Mouse (Mus musculus) embryonic facial prominence, embryonic 10.5 days (tissue): ENCODE results near the gene Ankrd36. TPM values are rescaled to one million over a fixed set of nuclear protein-coding genes. Genes with fewer than 3 reads are reported as not detected.

Source experiments
- DNase-seq: peaks from one replicate; pipeline ENCODE4 v3.0.0-alpha.2; 2017; ENCODE audit warnings: low spot score
- H3K27ac ChIP-seq: fragments of 300-500 bp; sonication (generic); replicated peaks from 2 replicates; pipeline ENCODE4 v1.5.1; 2016; ENCODE audit warnings: mild to moderate bottlenecking
- H3K27me3 ChIP-seq: fragments of 300-500 bp; sonication (generic); replicated peaks from 2 replicates; pipeline ENCODE4 v1.6.1; 2016; ENCODE audit warnings: low read depth, mild to moderate bottlenecking; ENCODE audit not compliant: poor library complexity, severe bottlenecking
- H3K36me3 ChIP-seq: fragments of 300-500 bp; sonication (generic); replicated peaks from 2 replicates; pipeline ENCODE4 v1.6.1; 2016; ENCODE audit warnings: mild to moderate bottlenecking, moderate library complexity
- H3K4me1 ChIP-seq: fragments of 300-500 bp; sonication (generic); 2 replicates; pipeline ENCODE4 v1.6.1; 2016
- H3K4me3 ChIP-seq: fragments of 300-500 bp; sonication (generic); 2 replicates; pipeline ENCODE4 v1.5.1; 2016; ENCODE audit warnings: mild to moderate bottlenecking, moderate library complexity
- H3K9me3 ChIP-seq: fragments of 300-500 bp; sonication (generic); 2 replicates; pipeline ENCODE4 v1.6.1; 2016; ENCODE audit warnings: mild to moderate bottlenecking
- WGBS: fragments of 180-500 bp; shearing (Covaris S2); methylation state at CpG from one replicate; pipeline ENCODE4 v1.1.7; 2016; 5-methylcytosine and 5-hydroxymethylcytosine counted together
- polyA plus RNA-seq: library from polyadenylated mRNA; unstranded; fragments of >200 nt; fragmentation: Nextera tagmentation; extraction: Ambion mirVana; gene quantifications from 2 replicates; pipeline ENCODE4 v1.2.1, GENCODE M21; 2016

The Ankrd36 gene
- not detected in 2 replicates for polyA plus RNA-seq

- no peak within 1 kb of the TSS for H3K4me3 ChIP-seq
- H3K9me3 ChIP-seq = no peaks in the 10 kb centered on the region
- no peaks in the 10 kb centered on the region for H3K27me3 ChIP-seq
- no peak for DNase-seq
- no peaks in the 10 kb centered on the region for H3K36me3 ChIP-seq
- no peaks in the 10 kb centered on the region for H3K4me1 ChIP-seq
- H3K27ac ChIP-seq = no peak within 1 kb of the TSS
- 87% methylated on average over 12 of the region's 12 CpGs for WGBS
These were observed at the start of gene Ankrd36 for GRCm38 (mm10) chr11:5569474-5569873. Gene Ankrd36, plus strand, starts transcription at chr11:5569684.

GRCm38 (mm10) chr11:5520412-5521265 is 48.8 kb upstream of the Ankrd36 start, which contains the start of gene Xbp1:
Gene Xbp1, plus strand, starts transcription at chr11:5520659.
- under 1% methylated on average over 72 of the region's 72 CpGs for WGBS

GRCm38 (mm10) chr11:5521266-5521515 is 48.3 kb upstream of the Ankrd36 start:
- Histone ChIP-seq H3K4me1 (peaks cover 32% of the 10 kb centered on the region), H3K4me3 (peak overlapping the region; percentile 94), H3K9me3 (no peaks in the 10 kb centered on the region), H3K27ac (peak overlapping the region; percentile 98), H3K36me3 (peaks cover 40% of the 10 kb centered on the region), H3K27me3 (no peaks in the 10 kb centered on the region)
- WGBS = under 1% methylated on average over 13 of the region's 13 CpGs
- DNase-seq = no peak

More at GRCm38 (mm10) chr11:5520412-5521265, 48.8 kb upstream of the Ankrd36 start, which contains the start of gene Xbp1:
- peaks cover 32% of the 10 kb centered on the region for H3K4me1 ChIP-seq
- peak within 1 kb of the TSS; percentile 94 for H3K4me3 ChIP-seq
- peak; percentile 98 for DNase-seq
- peak within 1 kb of the TSS; percentile 98 for H3K27ac ChIP-seq
- no peaks in the 10 kb centered on the region for H3K27me3 ChIP-seq
- no peaks in the 10 kb centered on the region for H3K9me3 ChIP-seq
- H3K36me3 ChIP-seq = peaks cover 35% of the 10 kb centered on the region

GRCm38 (mm10) chr11:5521516-5522291 is 47.8 kb upstream of the Ankrd36 start:
- Histone ChIP-seq H3K4me1 (peaks cover 32% of the 10 kb centered on the region), H3K36me3 (peaks cover 45% of the 10 kb centered on the region)

GRCm38 (mm10) chr11:5522798-5523415 is 46.6 kb upstream of the Ankrd36 start:
- peaks cover 32% of the 10 kb centered on the region for H3K4me1 ChIP-seq
- H3K27ac ChIP-seq = no peak overlapping the region
- no peaks in the 10 kb centered on the region for H3K27me3 ChIP-seq
- no peaks in the 10 kb centered on the region for H3K9me3 ChIP-seq
- 91% methylated on average over 11 of the region's 11 CpGs for WGBS
- peak overlapping the region; percentile 94; the same call in 1 of the 2 replicates for H3K4me3 ChIP-seq
- DNase-seq = no peak
- peaks cover 57% of the 10 kb centered on the region for H3K36me3 ChIP-seq

More at GRCm38 (mm10) chr11:5521516-5522291, 47.8 kb upstream of the Ankrd36 start:
- WGBS = under 1% methylated on average over 34 of the region's 34 CpGs
- Histone ChIP-seq H3K4me3 (peak overlapping the region; percentile 94), H3K9me3 (no peaks in the 10 kb centered on the region), H3K27me3 (no peaks in the 10 kb centered on the region), H3K27ac (peak overlapping the region; percentile 98)
- peak; percentile 72 for DNase-seq

GRCm38 (mm10) chr11:5525418-5525817 is 44.1 kb upstream of the Ankrd36 start:
- 85% methylated on average over 4 of the region's 4 CpGs for WGBS
- no peak overlapping the region for H3K27ac ChIP-seq
- peaks cover 23% of the 10 kb centered on the region for H3K4me1 ChIP-seq
- no peaks in the 10 kb centered on the region for H3K27me3 ChIP-seq
- peaks cover 82% of the 10 kb centered on the region for H3K36me3 ChIP-seq
- H3K9me3 ChIP-seq = no peaks in the 10 kb centered on the region
- DNase-seq = no peak
- no peak overlapping the region for H3K4me3 ChIP-seq

- WGBS = 91% methylated on average over 7 of the region's 7 CpGs
- Histone ChIP-seq H3K9me3 (no peaks in the 10 kb centered on the region), H3K4me1 (peaks cover 23% of the 10 kb centered on the region), H3K27me3 (no peaks in the 10 kb centered on the region), H3K4me3 (no peak overlapping the region), H3K36me3 (peaks cover 96% of the 10 kb centered on the region), H3K27ac (no peak overlapping the region)
- DNase-seq = no peak
These were observed 42.7 kb upstream of the Ankrd36 start for GRCm38 (mm10) chr11:5526573-5527439.

- Histone ChIP-seq H3K27ac (no peak overlapping the region), H3K36me3 (peaks cover 100% of the 10 kb centered on the region), H3K27me3 (no peaks in the 10 kb centered on the region), H3K4me1 (peaks cover 11% of the 10 kb centered on the region), H3K4me3 (no peak overlapping the region), H3K9me3 (no peaks in the 10 kb centered on the region)
- no peak for DNase-seq
- WGBS = 87% methylated on average over 5 of the region's 5 CpGs
These were observed 41.5 kb upstream of the Ankrd36 start for GRCm38 (mm10) chr11:5527865-5528523.

GRCm38 (mm10) chr11:5528841-5529240 is 40.6 kb upstream of the Ankrd36 start:
- Histone ChIP-seq H3K27me3 (no peaks in the 10 kb centered on the region), H3K4me3 (no peak overlapping the region), H3K4me1 (0 out of 2 replicates have a peak, but pooled peaks cover 5% of the 10 kb centered on the region), H3K36me3 (peaks cover 100% of the 10 kb centered on the region), H3K27ac (no peak overlapping the region), H3K9me3 (no peaks in the 10 kb centered on the region)
- 90% methylated on average over 5 of the region's 5 CpGs for WGBS
- no peak for DNase-seq

GRCm38 (mm10) chr11:5530172-5530571 is 39.3 kb upstream of the Ankrd36 start:
- H3K4me3 ChIP-seq = no peak overlapping the region
- DNase-seq = no peak
- H3K9me3 ChIP-seq = no peaks in the 10 kb centered on the region
- 90% methylated on average over 5 of the region's 5 CpGs for WGBS
- H3K4me1 ChIP-seq = no peaks in the 10 kb centered on the region
- H3K27ac ChIP-seq = no peak overlapping the region
- peaks cover 100% of the 10 kb centered on the region for H3K36me3 ChIP-seq
- H3K27me3 ChIP-seq = no peaks in the 10 kb centered on the region

GRCm38 (mm10) chr11:5530717-5531116 is 38.8 kb upstream of the Ankrd36 start:
- no peak overlapping the region for H3K4me3 ChIP-seq
- H3K4me1 ChIP-seq = no peaks in the 10 kb centered on the region
- no peaks in the 10 kb centered on the region for H3K9me3 ChIP-seq
- WGBS = 81% methylated on average over 6 of the region's 6 CpGs
- no peaks in the 10 kb centered on the region for H3K27me3 ChIP-seq
- peaks cover 98% of the 10 kb centered on the region for H3K36me3 ChIP-seq
- no peak overlapping the region for H3K27ac ChIP-seq
- no peak for DNase-seq
